Mouse (Mus musculus) heart, postnatal 4 days (tissue): ENCODE measurements around the gene Hspb1. TPM values are rescaled to one million over a fixed set of nuclear protein-coding genes. Genes with fewer than 3 reads are reported as not detected.
A peak's percentile ranks its signal among the peaks of the same experiment; 100 is the strongest.

Experiments
- DNase-seq: peaks from one replicate; pipeline ENCODE4 v3.0.0; 2021
- total RNA-seq, 2 experiments: library from RNA; stranded (reverse); gene quantifications; 2 replicates each; pipeline ENCODE4 v1.2.3; 2021

Hspb1 gene
- 100 to 1,000 TPM; 397 to 401 TPM for total RNA-seq

DNA sequence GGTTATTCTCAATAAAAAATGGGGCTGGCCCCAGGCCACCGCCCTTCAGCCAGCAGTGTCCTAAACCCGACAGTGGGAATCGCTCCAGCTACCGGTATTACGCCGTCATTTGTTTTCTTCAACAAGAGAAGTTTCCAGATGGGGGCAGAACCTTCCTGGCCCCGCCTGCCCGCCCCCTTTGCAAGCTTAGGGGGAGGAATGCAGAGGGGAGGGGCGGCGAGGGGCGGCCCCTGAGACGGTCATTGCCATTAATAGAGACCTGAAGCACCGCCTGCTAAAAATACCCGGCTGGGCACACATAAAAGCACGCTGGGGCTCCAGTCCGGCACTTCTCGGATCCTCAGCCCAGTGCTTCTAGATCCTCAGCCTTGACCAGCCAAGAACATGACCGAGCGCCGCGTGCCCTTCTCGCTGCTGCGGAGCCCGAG, at the start of gene Hspb1:
Gene Hspb1 (plus strand): TSS at position 245 of the 428 bp plus-strand sequence.
- DNase-seq: peak; percentile 92

DNA sequence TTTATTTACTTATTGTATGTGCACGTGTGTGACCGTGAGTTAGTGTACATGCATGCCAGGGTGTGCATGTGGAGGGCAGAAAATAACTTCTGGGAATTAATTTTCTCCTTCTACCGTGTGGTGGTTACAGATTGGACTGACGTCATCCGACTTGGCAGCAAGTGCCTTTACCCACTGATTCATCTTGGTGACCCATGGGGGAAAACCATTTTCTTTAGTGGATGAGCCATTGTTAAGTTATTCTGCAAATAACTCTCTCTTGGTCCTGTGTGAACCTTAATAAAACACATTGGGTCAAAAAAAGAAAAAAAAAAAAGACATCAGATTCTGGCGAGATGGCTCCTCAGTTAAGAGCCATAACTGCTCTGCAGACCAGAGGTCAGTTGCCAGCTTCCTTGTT, 46.1 kb upstream of the Hspb1 start:
- no peak for DNase-seq

DNA sequence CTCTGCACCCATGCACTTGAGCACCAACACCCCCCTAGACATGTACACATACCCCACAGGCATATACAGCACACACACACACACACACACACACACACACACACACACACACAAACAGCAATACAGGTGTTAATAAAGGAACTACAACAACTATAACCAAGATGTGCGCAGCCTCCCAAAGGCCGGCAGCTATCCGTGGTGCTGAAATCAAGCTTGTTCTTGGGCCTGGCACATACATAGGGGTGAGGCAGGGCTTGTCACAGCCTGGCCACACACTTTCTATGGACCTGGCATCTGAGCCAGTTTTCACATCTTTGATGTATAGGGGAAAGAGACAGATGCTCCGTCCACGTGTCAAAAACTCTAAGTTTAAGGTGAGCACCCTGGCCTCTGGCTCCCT, 44.3 kb upstream of the Hspb1 start:
- DNase-seq: peak; percentile 75

DNA sequence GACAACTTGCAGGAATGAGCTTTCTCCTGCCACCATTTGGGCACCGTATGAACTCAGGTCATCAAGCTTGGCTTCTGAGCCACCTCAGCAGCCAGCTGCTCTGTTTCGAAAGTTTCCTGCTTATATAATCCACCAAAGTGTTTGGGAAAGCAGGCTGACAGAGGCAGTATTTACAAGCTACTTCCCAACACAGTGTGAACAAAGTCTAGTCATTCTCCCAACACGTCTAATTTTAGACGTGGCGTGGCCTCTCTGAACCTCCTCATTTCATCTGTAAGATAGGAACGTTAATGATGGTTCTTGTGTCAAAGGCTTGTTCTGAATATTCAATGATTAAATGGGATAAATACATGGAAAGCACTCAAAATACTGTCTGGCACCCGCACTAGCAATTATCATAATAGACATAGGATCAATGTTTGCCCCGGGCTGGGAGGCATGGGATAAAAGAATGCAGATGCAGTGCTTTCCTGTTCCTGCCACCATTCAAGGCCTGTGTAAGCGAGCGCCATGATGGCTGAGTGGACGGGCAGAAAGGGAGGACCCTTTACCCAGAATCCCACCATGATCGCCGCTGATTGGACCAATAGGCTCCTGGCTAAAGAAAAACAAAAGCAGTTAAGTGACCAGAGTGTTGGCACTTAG, 41.9 kb upstream of the Hspb1 start:
- DNase-seq: no peak

DNA sequence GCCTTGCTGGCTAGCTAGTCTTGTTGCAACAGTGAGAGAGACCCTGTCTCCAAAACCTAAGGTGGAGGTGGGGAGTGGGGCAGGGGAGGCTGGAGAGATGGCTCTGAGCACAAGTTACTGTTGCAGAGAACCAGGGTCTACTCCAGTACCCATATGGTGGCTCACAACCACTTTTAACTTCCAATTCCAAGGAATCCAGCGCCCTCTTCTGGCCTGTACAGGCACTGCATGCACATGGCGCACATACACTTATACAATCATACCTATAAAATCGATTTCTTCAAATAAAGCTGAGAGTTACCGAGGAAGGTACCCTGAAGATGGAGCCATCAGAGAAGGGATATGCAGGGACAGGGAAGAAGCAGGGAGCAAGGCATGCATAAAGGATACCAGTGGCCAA, 40.3 kb upstream of the Hspb1 start:
- no peak for DNase-seq

DNA sequence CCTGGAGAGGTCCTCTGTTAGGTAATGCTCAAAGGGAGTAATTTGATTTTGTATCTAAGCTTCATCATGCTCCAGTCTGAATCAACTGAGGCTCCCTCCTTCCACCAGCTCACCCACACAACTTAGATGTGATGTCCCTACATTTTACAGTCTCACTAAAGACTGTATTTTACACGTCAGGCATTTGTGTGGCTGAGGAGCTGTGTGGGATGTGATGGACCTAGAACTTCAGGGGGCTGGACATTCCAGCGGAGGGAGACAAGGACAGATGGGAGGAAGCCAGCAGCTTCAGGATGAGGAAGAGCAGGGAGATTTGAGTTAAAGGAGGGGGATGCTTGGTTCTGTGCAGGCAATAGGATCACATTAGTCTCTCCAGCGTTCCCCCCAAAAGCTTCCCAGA, 39.8 kb upstream of the Hspb1 start:
- DNase-seq: no peak

DNA sequence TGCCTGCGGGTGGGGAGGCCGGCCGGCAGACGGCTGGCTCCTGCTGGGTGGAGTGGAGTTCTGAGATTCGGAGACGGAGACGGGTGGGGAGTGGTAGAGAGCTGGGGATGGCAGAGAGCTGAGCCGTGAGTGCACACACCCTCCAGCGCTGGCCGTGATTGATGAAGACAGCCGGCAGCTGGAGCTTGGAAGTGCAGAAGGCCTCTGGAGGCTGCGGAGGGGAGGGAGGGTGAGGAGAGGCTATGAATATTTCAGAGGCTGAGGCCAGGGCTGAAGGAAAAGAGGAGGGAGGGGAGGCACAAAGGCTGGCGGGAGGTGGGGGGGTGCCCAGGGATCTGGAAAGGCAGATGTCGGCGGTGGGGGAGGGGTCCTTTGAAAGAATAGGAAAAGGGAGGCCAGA, 36.7 kb upstream of the Hspb1 start:
- no peak for DNase-seq

DNA sequence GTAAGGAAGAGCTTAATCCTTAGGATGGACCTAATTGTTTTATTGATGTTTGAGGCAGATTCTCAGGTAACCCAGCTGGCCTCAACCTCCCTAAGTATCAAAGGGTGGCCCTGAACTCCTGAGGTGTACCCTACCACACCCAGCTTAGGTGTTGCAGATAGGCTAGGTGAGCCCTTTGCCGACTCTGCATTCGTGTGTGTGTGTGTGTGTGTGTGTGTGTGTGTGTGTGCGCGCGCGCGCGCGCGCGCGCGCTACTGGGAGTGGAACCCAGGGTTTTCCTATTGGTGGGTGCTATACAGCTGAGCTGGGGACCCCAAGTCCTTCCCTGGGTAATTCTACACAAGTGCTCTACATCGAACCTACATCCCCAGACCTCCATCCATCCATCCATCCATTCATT, 36.2 kb upstream of the Hspb1 start:
- DNase-seq: no peak

DNA sequence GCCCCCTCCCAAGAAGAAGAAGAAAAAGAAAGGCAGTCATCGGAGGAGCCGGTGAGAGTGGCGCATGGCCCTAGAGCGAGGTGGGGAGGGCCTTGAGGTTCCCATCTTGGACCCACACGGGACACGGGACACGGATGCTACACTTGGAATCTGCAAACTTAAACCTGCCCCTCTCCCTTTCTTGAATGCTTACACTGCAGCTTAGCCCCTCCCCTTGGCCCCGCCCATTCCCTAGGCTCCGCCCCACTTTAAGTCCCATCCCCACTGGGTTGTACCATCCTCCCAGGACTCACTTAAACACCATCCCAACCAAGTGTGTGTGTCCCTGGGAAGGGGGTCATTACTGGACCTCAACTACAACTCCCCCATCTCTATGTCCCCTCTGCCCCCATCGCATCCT, 35.3 kb upstream of the Hspb1 start:
- DNase-seq: no peak

DNA sequence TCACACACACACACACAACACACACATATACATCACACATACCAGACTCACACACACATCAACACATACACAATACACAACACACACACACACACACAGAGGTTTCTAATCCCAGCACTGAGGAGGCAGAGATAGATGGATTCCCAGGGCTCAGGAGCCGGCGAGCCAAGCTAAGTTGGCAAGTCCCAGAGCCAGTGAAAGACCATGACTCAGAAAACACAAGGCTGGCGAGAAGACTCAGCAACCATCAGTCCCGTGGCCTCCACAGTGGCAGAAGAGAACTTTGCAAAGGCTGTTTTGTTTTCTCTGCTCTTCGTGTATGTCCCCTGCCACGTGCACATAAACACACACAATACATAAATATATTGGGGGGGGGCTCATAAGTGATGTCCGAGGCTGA, 34.0 kb upstream of the Hspb1 start:
- DNase-seq: no peak

DNA sequence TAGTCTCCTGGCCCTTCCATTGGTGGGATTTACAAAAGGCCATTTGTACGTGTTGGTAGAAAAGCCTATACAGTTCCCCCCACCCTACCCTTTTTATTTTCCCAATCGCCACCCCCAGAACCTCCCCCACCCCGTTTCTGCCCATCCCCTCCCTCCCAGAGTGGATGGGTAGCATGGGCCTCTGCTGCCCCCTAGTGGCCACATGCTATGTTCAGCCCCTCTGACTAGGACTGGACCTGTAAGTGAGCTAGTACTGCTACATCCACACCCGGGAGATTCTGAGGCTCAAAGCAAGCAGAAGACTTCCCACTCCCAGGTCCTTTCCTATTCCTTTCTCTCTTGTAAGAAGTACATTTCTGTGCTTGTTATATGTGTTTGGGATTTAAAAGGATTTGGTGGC, 32.6 kb upstream of the Hspb1 start:
- DNase-seq: peak; percentile 86

DNA sequence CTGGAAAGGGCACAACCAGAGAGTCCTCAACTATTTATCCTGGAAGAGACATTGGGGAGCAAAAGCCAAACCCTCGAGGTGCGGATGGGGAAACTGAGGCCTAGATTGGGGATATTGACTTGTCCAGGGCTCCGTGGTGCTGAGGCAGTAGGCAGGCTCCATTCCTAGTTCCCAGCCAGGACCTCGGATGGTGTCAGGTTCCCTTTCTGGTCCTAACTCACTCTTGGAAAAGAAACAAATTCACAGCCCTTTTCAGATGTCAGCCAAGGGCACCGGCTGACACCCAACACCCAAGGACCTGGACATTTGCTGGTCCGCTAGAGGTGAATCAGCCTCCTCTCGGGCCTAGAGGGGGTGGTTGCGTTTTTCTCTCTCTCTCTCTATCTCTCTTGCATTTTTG, 21.1 kb upstream of the Hspb1 start:
- DNase-seq: no peak

DNA sequence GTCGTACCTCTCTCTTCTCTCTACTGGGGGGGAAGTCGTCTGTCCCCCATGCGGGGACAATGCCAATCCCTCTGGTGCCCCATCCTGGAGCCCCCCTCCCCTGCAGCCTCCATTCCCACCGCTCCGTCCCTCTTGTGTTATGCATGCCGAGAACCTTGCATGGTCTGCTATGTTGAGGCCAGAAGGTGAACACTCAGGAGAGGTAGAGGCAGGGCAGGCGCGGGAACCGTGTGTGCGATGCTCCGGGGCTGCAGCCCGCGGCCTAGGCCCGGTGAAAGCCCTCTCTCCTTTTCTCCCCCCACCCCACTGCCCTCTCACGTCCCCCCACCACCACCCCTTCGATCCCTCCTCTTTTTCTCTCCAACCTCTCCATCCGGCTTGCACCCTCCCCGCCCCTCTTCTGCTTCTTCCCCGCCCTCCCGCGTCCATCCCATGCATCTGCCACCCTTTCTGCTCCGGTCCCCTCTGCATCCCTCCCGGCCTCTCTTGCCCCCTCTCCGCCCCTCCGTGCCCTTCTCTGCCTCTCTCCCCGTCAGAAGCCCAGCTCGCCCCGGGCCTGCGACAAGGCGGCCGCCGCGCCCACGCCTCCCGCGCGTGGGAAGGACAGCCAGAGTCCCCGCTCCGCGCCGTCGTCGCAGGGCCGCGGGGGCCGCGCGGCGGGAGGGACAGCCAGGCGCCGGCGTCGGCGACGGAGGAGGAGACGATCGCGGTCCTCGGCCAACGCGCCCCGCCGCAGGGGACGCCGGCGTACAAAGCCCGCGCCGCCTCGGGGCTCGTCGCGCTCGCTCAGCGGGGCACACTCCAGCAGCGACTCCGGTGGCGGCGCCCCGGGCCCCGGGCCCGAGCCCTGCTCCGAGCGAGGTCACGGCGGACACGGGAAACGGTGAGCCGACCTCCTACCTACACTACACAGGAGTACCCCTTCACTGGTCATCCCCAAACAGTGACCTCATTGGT, 19.8 kb upstream of the Hspb1 start:
- peak; percentile 36 for DNase-seq

DNA sequence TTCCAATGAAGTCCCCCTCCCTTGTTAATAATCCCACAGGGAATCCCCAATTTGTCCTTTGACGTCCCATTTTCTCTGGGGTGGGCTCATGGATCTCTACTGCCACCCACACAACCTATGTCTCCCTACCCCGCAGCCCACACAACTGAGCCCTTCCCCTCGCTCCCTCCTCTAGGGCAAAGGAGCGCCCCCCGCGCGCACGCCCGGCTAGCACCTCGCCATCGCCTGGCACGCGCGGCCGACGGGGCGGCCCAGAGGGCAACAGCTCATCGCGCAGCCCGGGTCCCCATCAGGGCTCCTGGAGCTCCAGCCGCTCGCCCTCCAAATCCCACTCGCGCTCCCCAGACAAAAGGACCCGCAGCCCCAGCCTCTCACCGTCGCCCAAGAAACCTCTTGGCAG, 19.1 kb upstream of the Hspb1 start:
- DNase-seq: no peak

DNA sequence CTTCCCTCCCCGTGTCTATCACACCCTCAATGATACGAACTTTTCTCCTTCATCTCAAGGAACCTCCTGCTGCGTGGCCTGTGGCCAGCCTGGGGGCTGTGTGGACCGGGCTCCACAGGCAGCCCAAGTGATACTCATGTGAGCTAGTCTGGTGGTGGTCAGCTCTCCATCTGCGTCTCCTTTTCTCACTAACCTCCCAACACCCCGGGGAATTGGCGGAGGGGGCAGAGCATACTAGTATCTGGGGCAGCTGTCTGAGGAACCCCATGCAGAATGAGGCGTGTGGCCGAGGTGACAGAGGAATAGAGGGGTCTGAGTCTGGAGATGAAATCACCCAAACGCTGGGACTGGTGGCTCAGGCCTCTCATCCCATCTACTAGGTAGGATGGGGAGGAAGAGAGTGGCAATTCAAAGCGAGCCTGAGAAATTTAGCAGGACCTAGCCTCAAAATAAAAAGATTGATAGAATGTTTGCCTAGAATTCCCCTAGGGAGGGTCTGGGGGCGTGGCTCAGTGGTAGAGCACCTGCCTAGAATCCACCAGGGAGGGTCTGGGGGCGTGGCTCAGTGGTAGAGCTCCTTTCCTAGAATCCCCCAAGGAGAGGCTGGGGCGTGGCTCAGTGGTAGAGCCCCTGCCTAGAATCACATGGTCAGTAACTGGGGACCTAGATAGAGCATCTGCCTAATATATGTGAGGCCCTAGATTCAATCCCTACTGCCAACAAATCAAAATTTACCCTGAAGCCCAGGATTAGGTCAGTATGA, 17.9 kb upstream of the Hspb1 start:
- DNase-seq: no peak

DNA sequence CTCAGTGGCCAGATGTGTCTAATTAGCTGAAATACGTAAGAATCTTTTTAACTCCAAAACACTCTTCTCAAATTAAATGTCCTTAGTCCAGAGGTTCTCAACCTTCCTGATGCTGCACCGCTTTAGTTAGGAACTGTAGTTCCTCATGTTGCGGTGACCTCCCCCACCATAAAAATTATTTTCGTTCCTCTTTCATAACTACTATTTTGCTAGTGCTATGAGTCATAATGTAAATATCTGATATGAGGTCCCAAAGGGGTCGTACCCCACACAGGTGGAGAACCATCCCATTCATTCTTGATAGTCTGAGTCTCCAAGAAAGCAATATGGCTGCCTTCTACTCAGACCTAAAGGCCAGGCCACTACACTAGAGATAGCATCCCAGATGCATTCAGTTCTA, 17.2 kb upstream of the Hspb1 start:
- DNase-seq: no peak

DNA sequence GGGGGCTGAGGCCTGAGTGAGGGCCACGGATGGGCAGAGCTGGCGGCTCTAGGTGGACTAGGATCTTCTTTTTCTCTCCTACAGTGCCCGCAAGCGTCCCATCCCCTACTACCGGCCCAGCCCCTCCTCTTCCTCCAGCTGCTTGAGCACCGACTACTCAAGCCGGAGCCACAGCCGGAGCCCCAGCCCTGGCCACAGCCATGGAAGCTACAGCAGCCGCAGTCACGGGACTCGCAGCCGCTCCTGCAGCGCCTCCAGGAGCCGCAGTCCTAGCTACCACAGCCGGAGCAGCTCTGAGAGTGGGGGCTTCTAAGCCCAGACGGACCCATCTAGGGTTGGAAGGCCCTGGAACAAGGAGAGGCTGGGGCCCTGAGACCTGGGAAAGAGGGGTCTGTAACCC, 14.7 kb upstream of the Hspb1 start:
- no peak for DNase-seq

DNA sequence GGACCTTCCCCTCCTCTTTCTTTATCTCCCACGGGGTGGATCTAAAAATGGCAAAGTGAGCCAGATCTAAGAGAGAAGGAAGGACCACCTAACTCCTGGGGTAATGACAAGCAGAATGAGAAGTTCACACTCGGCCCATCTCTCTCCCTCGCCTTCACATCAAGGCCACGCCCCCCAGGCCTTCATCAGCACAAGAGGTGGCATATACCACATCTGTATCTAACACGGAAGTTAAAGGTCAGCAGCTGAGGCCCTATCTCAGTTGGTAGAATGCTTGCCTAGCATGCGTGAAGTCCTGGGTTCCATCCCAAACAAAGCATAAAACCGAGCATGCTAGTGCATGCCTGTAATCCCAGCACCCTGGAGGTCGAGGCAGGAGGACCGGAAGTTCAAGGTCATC, 14.0 kb upstream of the Hspb1 start:
- no peak for DNase-seq

DNA sequence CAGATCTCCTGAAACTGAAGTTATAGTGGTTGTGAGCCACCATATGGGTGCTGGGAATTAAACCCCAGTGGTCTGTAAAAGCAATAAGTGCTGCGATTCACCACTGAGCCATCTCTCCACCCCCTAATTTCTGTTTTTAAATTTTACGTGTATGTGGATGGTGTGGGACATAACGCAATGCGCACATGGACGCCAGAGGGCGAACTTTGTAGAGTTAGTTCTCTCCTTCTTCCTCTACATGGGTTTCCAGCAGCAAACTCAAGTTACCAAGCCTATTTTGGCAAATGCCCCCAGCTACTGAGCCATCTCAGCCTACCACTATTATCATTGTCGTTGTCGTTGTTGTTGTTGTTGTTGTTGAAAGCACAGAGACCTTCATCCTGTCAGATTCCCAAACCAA, 10.5 kb upstream of the Hspb1 start:
- peak; percentile 78 for DNase-seq

DNA sequence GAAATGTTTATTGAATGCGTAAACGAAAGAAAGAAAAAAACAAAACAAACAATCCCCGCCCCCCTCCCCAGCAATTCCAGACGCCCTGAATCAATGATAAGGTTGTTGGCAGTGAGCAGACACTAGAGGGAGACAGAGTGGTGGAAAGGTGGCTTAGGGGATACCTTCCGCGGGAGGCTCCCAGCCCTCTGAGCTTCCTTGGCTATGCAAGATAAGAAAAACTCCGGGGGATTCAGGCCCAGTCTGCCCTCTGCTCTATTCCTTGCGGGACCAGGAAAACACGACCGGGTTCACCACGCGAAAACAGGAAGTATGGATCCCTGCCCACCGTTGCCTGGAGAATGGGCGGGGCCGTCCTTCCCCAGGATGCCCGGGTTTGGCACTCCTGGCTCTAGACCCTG, 9.9 kb upstream of the Hspb1 start:
- peak; percentile 65 for DNase-seq

DNA sequence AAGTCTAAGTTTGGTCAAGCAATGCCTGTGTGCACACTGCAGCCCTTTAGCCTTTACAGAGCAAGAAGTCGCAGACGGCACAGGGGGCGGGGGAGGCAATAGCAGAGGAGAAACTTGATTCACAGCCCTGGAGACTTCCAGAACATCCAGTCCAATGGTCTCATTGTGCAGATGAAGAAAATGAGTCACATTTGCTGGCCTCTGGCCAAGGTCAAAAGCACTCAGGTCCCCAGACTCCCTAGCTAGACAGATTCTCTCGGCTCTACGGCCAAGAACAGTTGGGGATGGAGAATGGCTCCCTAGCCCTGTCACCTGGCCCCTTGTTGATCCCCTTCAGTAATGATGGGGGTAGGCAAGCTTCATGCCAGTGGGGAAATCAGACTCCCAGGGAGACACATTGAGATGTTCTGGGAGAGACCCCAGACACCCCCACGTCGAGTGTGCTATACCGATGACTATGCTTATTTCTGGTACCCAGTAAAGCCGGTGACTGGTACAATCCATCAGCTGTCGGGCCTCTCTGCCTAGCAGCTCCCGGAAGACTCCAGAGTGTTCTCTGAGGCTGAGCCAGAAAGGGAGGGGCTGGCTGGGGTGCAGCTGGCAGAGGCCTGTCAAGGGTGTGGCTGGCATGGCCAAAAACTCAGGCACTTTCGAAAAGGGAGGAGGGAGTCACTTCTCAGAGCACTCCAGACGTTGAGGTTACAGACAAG, 8.1 kb upstream of the Hspb1 start:
- peak; percentile 86 for DNase-seq

DNA sequence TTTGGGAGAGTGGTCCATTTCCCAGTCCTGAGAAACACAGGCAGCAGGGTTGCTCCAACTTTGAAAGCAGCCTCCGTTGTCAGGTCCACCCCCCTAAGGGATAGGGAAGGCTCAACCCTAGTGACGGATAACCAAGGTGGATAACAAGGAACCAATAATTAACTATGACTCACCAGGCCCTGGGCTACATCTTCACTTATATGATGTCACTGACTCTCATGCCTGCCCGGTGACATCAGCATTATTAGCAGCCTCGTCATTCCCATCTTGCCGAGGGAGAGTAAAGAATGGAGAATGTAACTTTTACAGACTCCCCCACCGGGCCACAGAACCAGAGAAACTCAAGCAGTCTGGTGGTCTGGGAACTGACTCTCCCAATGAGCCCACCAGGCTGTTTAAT, 3.1 kb upstream of the Hspb1 start:
- no peak for DNase-seq
